Mouse (Mus musculus) megakaryocyte, embryonic 14.5 days (primary cell): ENCODE results near the gene Zdhhc14.

ENCODE experiments used
- FLI1 ChIP-seq: IDR thresholded peaks from 2 replicates; pipeline ENCODE4 v1.6.1; 2012; ENCODE audit warnings: low read length, inconsistent platforms, mixed read lengths
- GATA1 ChIP-seq: IDR thresholded peaks from 3 replicates; pipeline ENCODE4 v1.6.1; 2012; ENCODE audit warnings: mixed read lengths, low read length, inconsistent platforms, borderline replicate concordance

DNA sequence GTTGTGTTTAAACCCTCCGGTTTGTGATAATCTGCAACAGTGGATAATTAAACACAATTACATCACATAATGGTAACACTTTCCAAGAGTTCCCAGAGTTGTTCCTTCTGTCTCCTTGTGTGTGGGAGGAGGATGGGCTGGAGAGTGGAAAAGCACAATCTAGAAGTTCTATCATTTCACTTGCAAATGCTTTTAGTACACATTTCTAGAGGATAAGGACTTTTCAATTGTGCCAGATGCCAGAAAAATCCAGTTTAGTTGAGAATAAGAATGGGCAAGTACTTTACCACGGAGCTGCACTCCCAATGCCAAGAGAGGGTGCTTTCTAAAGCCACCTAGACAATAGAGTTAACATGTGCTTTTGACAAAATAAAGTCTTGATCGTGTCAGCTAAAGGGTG, 2.0 kb upstream of the Zdhhc14 start:
- TF ChIP-seq GATA1, result no peak
- no peak for TF ChIP-seq FLI1
